ENCODE assay signal across 19 mouse cellular contexts in genomic region chr1:189485336-189485735, GRCm38 (mm10).
DNase-seq lines count a peak whose midpoint lies in the region; ATAC-seq and TF ChIP-seq lines count a peak whose summit lies in the region.
"Had no signal": no experiment of that assay in that cellular context is flagged by ENCODE, and none has a peak within 500 bp of the region (broad histone marks: within the 10 kb centered on the region; RNA-seq: fewer than 3 reads in every experiment).

No protein-coding gene starts in this region.

- no peak for ATAC-seq in kidney, postnatal 0 days (replicated peaks; ENCODE audit: low FRiP score, low read depth)
- ATAC-seq in kidney, embryonic 14.5 days (ENCODE audit: low FRiP score, low TSS enrichment): no peak
- ATAC-seq in liver, embryonic 11.5 days (replicated peaks; ENCODE audit: low FRiP score): no peak
- no peak for ATAC-seq in liver, postnatal 0 days
- ATAC-seq: forebrain, embryonic 16.5 days; hindbrain, embryonic 16.5 days had no signal

- H3K36me3 ChIP-seq in kidney, postnatal 0 days (ENCODE audit: insufficient read depth, low read length): no peaks in the 10 kb centered on the region
- no peaks in the 10 kb centered on the region for H3K36me3 ChIP-seq in kidney, embryonic 14.5 days (ENCODE audit: control insufficient read depth, insufficient read depth, low read length)
- H3K36me3 ChIP-seq in liver, embryonic 11.5 days (ENCODE audit: control insufficient read depth, insufficient read depth, low read length): no peaks in the 10 kb centered on the region
- H3K36me3 ChIP-seq in liver, postnatal 0 days (replicated peaks; ENCODE audit: insufficient read depth, low read length): no peaks in the 10 kb centered on the region
- H3K36me3 ChIP-seq: embryonic facial prominence, embryonic 13.5 days; forebrain, embryonic 12.5 days; hindbrain, embryonic 12.5 days had no signal

- H3K4me3 ChIP-seq in kidney, postnatal 0 days (replicated peaks; ENCODE audit: low read depth, low read length): no peak overlapping the region
- H3K4me3 ChIP-seq in kidney, embryonic 14.5 days (ENCODE audit: low read length): no peak overlapping the region
- no peak overlapping the region for H3K4me3 ChIP-seq in liver, embryonic 11.5 days (ENCODE audit: low read depth, low read length)
- no peak overlapping the region for H3K4me3 ChIP-seq in liver, postnatal 0 days (ENCODE audit: low read depth, low read length)
- H3K4me3 ChIP-seq: embryonic facial prominence, embryonic 13.5 days; forebrain, embryonic 12.5 days; heart, adult 2 months; hindbrain, embryonic 12.5 days had no signal

- DNase-seq in heart, postnatal 10 days: peak; percentile 19 to 24
- no peak for DNase-seq in heart, postnatal 14 days
- DNase-seq in kidney, postnatal 0 days (ENCODE audit: low spot score): peak; percentile 34
- DNase-seq in liver, embryonic 11.5 days (ENCODE audit: low spot score): peak; percentile 9
- DNase-seq in liver, postnatal 0 days: no peak
- DNase-seq: adrenal gland, adult 2 months; adrenal gland, postnatal 25 days; cerebellum, adult 18-20 months; cerebellum, adult 9-11 months; cerebellum, postnatal 36 days; gastrocnemius, postnatal 10 days; heart, adult 2 months; heart, postnatal 4 days had no signal

- intact Hi-C loops in heart, postnatal 10 days (cut with DNase I): no loop called here
- intact Hi-C loops in heart, postnatal 14 days (cut with DNase I): no loop called here

- no peak for TF ChIP-seq CTCF in kidney, postnatal 0 days (IDR thresholded peaks at IDR 0.05; ENCODE audit: low read depth)
- TF ChIP-seq CTCF in liver, postnatal 0 days (IDR thresholded peaks at IDR 0.05; ENCODE audit: low read depth): no peak

- H3K4me1 ChIP-seq in kidney, postnatal 0 days (replicated peaks; ENCODE audit: insufficient read depth, low read length): no peaks in the 10 kb centered on the region
- H3K4me1 ChIP-seq in kidney, embryonic 14.5 days (ENCODE audit: control insufficient read depth, insufficient read depth, low read length): no peaks in the 10 kb centered on the region
- no peaks in the 10 kb centered on the region for H3K4me1 ChIP-seq in liver, embryonic 11.5 days (replicated peaks; ENCODE audit: control insufficient read depth, insufficient read depth, low read length)
- no peaks in the 10 kb centered on the region for H3K4me1 ChIP-seq in liver, postnatal 0 days (ENCODE audit: insufficient read depth)
- H3K4me1 ChIP-seq: embryonic facial prominence, embryonic 13.5 days; forebrain, embryonic 12.5 days; hindbrain, embryonic 12.5 days had no signal

- H3K27me3 ChIP-seq in kidney, postnatal 0 days (ENCODE audit: insufficient read depth, low read length): no peaks in the 10 kb centered on the region
- no peaks in the 10 kb centered on the region for H3K27me3 ChIP-seq in kidney, embryonic 14.5 days (ENCODE audit: control insufficient read depth, insufficient read depth, low read length)
- no peaks in the 10 kb centered on the region for H3K27me3 ChIP-seq in liver, embryonic 11.5 days (replicated peaks; ENCODE audit: control insufficient read depth, insufficient read depth, low read length)
- no peaks in the 10 kb centered on the region for H3K27me3 ChIP-seq in liver, postnatal 0 days (ENCODE audit: insufficient read depth, low read length)
- H3K27me3 ChIP-seq: embryonic facial prominence, embryonic 13.5 days; forebrain, embryonic 12.5 days; hindbrain, embryonic 12.5 days had no signal

- no peaks in the 10 kb centered on the region for H3K9me3 ChIP-seq in kidney, postnatal 0 days (replicated peaks; ENCODE audit: low read length)
- H3K9me3 ChIP-seq in kidney, embryonic 14.5 days (ENCODE audit: control insufficient read depth, low read length): no peaks in the 10 kb centered on the region
- H3K9me3 ChIP-seq in liver, embryonic 11.5 days (ENCODE audit: control insufficient read depth, low read length): no peaks in the 10 kb centered on the region
- no peaks in the 10 kb centered on the region for H3K9me3 ChIP-seq in liver, postnatal 0 days (ENCODE audit: low read length)
- H3K9me3 ChIP-seq: embryonic facial prominence, embryonic 13.5 days; forebrain, embryonic 12.5 days; hindbrain, embryonic 12.5 days had no signal

- 84% methylated on average over 4 of the region's 4 CpGs for WGBS in kidney, postnatal 0 days
- 86% methylated on average over 4 of the region's 4 CpGs for WGBS in kidney, embryonic 14.5 days
- WGBS in liver, embryonic 11.5 days: 89% methylated on average over 4 of the region's 4 CpGs
- 77% methylated on average over 4 of the region's 4 CpGs for WGBS in liver, postnatal 0 days (ENCODE audit: insufficient replicate concordance)

- no peak for TF ChIP-seq EP300 in liver, postnatal 0 days (IDR thresholded peaks at IDR 0.05; ENCODE audit: low read depth)

- no peak overlapping the region for H3K27ac ChIP-seq in kidney, postnatal 0 days
- no peak overlapping the region for H3K27ac ChIP-seq in kidney, embryonic 14.5 days (ENCODE audit: low read depth, low read length)
- H3K27ac ChIP-seq in liver, embryonic 11.5 days (ENCODE audit: low read depth, low read length): no peak overlapping the region
- no peak overlapping the region for H3K27ac ChIP-seq in liver, postnatal 0 days (ENCODE audit: low read depth)
- H3K27ac ChIP-seq: embryonic facial prominence, embryonic 13.5 days; forebrain, embryonic 12.5 days; heart, adult 2 months; hindbrain, embryonic 12.5 days had no signal

- no peak overlapping the region for H3K4me2 ChIP-seq in kidney, postnatal 0 days (ENCODE audit: low read length)
- no peak overlapping the region for H3K4me2 ChIP-seq in kidney, embryonic 14.5 days (replicated peaks; ENCODE audit: low read depth, low read length)
- no peak overlapping the region for H3K4me2 ChIP-seq in liver, embryonic 11.5 days
- H3K4me2 ChIP-seq in liver, postnatal 0 days (ENCODE audit: low read depth, low read length): no peak overlapping the region
- H3K4me2 ChIP-seq: embryonic facial prominence, embryonic 13.5 days; forebrain, embryonic 12.5 days; hindbrain, embryonic 12.5 days had no signal

- no peak overlapping the region for H3K9ac ChIP-seq in kidney, postnatal 0 days (ENCODE audit: low read depth, low read length)
- no peak overlapping the region for H3K9ac ChIP-seq in kidney, embryonic 14.5 days (ENCODE audit: low read depth, low read length)
- no peak overlapping the region for H3K9ac ChIP-seq in liver, embryonic 11.5 days (ENCODE audit: low read depth, low read length)
- H3K9ac ChIP-seq in liver, postnatal 0 days (replicated peaks): no peak overlapping the region
- H3K9ac ChIP-seq: embryonic facial prominence, embryonic 13.5 days; forebrain, embryonic 12.5 days; hindbrain, embryonic 12.5 days had no signal

Comparison
In these comparisons a context has a peak if more than half of its experiments do, and no peak if none do; other contexts are left out.
1. DNase-seq: peak in heart, postnatal 10 days (2 of 2), kidney, postnatal 0 days (single experiment) and liver, embryonic 11.5 days (single experiment); none in heart, postnatal 14 days (0 of 2) and liver, postnatal 0 days (single experiment).